Mouse (Mus musculus) cerebellum, postnatal 4 days (tissue): ENCODE measurements at regions not wholly inside any gene's neighbourhood (a gene's known extent, or its start where the extent isn't known, plus 50 kb on each side); places are given as distances from the start of the nearest gene placed in this dataset.
"Not testable (repeated sequence)": the region's sequence is repeated elsewhere in the genome, so short reads cannot be mapped to it uniquely, and the experiment has no call there.

ENCODE experiments used
- DNase-seq, 2 experiments: peaks; one replicate each; pipeline ENCODE4 v3.0.0; 2022; ENCODE audit warnings: low spot score in 2 of 2, mixed read lengths in 1 of 2

DNA sequence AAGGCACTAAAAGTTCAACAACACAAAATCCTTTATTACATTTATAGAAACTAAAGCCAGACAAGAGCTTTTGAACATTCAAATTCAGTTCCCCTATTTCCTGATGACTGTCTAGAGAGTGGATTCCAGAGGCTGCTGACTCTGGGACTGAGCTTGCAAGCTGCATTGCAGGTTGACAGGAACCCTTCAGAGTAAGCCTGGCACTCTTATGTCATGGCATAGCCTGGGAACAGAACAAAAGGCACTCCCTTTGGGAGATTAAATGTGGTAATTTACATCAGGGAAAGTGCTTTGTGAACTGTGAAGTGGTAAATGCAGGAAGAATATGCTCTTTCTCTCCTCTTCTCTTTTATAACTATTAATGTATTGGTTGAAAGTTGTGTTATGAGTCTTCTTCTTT lies 847.3 kb downstream of the Bcl11a start:
- DNase-seq: no peak

DNA sequence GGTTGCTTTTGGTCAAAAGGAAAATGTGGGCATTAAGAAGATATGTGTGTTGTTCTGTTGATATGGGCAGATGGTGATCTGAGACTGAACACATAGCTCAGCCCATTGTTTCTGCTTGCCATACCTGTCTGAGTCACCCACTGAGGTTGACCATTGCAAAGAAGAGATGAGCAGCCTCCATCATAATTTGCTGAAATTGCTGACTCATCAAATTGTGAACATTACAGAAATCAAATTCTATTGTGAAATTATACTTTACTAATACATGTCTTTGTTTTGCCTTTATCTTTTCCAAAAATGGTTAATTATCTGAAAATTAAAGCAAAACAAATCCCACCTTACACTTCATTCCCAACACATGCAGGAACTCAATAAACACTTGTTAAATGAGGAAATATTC lies 865.8 kb downstream of the Bcl11a start:
- DNase-seq: no peak

DNA sequence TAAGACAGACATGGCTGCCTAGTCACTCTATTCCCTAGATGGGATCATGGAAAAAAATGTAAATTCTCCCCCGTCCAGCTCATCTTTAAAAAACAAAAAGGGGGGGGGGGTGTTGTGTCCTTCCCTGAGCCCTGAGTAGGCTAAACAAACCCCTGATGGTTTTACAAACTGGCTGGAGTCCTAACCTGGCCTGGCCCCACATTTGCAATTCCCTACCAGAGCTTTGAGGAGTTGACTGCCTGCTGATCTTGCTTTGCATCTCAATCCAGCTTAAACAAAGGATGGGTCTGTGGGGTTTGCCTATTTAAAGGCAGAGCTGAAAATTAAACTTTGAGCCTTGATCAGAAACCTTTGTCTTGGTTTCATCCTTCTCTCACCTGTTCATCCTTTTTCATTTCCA lies 873.3 kb downstream of the Bcl11a start:
- no peak for DNase-seq

DNA sequence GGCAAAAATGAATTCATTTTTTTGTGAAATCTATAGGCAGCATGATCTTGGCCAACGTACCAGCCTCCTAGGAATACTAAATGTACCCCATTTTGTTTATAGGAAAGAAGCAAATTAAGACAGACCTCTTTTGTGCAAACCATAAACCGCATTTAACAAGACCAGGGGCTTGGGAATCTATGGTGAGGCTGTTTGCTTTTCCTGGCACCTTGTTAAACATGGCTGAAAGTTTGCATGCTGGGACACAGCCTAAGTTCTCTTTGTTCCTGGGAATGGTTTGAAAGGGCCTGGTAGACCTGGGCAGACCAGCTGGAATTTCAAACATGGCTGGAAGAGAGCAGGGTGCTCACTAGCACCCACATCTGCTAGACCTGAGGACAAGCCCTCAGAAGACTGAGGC lies 894.5 kb downstream of the Bcl11a start:
- DNase-seq: no peak

DNA sequence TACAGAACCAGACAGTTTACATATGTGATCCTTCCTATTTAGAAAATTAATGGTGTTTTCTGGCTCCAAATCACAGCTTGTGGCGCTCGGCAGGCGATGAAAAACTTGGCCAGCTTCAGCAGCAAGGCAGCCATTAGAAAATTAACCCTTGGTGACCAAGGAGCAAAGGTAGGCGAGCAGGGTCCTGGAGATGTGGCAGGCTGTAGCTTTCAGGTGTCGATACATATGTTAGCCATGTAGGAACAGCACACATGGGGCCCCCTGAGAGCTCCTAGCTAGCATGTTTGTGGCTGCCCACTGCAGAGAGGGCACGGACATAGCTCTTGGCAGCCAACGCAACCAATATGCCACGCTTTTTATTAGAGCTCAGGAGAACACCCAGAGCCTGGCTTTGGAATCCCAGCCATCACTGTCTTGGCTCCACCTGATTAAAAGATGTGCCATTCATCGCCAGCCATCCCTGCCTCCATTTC lies 902.4 kb downstream of the Bcl11a start:
- DNase-seq: peak; percentile 21 to 52

DNA sequence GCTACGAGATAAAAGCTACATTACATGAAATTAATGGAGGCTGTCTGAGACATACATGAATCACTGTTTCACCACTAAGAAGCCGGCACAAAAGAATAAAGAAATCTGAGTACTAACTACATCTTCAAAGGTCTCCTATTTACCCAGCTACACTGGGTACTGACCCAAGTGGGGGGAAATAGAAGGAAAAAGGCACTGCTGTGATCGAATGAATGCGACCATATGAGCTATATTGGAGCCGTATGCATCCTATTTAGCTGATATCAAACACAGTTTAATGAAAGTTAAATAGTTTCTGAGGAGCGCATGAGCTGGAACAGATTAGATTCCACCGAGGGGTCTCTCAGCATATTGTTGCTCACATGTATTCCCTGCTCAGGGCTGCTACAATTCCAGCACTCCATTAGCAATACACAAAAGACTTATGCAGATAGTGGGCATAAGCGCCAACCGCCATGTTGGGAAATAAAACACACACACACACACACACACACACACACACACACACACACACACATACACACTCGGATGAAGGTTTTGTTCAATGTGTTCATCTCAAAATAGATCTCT lies 905.3 kb downstream of the Bcl11a start:
- DNase-seq: no peak

DNA sequence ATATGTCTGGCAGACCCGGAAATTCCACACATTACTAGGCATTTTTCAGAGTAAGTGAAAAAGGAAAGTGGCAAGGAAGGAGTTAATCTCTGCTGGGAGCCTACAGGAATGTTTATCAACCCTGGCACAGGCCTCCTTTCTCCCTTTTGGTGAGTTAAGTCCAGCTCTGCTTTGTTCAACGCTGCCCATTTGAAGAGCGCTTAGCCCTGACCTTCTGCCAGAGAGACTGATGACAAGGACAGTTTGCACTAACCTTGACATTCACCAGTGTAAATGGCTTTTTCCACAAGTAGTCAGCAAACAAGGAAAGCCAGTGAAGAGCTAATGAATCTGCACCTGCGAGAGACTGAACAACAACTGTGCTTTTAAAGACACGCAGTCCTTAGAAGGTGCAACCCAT lies 927.6 kb downstream of the Bcl11a start:
- DNase-seq: no peak

DNA sequence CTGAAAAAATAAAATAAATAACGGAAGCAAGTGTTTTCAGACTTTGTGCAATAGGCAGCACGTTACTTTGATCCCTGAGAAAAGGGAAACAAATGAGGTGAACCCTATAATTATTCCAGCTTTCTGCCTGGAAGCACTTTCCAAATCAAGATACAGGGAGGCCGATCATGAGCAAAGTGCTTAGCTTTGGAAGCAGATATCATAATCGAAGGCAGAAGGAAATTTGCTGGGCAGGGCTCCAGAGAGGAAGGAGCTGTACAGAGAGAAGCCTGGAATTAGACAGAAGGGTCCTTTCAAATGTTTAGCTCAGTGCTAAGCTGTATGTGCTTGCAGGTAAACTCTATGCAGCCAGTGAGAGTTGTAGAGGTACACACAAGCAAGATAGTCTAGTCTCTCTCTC lies 948.9 kb downstream of the Bcl11a start:
- DNase-seq: no peak

DNA sequence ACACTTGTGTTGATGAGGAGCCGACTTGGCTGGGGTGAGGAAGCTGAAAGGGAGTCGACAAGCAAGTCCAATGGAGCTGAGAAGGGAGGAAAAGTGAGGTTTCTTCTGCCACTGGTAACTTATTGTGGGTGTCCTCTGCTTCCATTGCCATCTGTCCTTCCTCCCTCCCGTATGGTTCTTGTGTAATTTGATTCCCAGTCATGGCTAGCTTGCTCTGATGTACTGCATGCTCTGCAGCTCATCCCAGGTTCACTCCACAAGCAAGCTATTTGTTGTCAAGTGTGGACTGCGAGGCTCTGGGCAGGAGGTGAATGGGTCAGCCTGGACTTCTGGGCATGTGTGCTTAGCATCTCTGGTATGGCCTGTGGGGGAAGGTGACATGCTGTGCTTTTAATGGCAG lies 963.1 kb downstream of the Bcl11a start:
- no peak for DNase-seq

DNA sequence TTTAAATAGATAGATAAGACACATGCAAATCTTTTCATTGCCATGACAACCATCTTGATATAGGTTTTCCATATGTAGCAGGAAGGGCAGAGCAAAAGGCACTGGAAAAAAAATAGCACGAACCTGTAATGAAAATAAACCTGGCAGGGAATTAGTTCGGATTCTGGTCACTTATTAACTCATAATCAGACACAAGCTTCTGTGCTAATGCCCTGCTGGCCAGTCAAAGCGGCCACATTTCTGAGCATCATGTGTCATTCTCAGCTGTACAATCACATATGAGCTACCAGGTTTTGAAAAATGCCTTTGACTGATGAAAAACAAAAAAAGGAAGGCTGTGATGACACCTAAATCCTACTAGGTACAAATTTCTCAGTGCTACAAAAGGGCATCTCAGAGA lies 964.9 kb downstream of the Bcl11a start:
- no peak for DNase-seq

DNA sequence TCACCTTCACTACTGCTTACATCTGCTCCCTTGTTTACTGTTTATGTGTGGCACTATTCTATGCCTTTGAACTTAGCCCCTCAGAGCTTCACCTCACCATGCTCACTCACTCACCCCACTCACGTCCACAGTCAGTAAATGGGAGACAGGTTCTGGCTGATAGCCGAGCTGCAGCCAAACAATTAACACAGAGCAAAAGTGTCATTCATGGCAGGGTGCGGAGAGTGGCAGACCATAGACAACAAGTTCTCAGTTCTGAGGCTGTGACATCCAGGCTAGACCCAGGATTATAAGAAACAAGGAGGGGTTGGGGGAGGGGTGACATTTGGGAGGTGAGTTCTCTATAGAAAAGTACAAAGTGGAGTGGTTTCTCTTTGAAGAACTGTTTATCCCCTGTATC lies 967.5 kb downstream of the Bcl11a start:
- DNase-seq: no peak

DNA sequence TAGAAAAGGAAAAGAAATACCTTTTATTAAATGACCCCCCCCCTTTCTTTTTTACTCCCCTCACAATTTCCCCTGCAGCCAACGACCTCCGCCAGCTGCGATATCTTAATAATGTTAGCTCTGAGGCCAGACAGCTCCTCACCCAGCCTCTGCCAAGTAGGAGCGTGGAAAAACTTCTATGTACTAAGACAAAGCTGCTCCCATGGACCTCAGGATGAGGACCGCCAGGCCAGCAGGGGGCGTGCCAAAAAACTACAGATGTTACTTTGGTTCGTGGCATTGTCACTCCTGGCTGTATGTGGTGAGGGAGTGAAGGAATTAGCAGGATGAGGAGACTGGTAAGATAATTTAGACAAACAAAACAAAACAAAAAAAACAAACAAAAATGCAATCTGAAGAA lies 968.1 kb downstream of the Bcl11a start:
- DNase-seq: no peak

DNA sequence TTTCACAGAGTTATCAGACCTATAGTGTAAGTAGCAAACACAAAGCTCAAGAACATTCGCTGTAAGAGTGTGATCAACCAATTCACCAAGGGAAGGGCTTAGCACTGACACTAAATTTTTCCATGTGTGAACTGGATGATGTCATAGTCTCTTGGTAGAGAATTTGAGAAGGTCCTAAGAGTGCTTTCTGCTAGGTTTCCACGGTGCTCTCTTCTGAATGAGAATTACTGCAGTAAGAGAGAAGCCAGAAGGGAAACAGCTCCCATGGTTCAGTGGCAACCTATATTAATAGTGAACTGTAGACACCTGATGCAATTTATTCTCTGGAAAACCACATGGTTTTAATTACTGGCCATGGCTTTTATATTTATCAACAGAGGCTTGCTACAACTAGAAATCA lies 977.8 kb downstream of the Bcl11a start:
- no peak for DNase-seq

DNA sequence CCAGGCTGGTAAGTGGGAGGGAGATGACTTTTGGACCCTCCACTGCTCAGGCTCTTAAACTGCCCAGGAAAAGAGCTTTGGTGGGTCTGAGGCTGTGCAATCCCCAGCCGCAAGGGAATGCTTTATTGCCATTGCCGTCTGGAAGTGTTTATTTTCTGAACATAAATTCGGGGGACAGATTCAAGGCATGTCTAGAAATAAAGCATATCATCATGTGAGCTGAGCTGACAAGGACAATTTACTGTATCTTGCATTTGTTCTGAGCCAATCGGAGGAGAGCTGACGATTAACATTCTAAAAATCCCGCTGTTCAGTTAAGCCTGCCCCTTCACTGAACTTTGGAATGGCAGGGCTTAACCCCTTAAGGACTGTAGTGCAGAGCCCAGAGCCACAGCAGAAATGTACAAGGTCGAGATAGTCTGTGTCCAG lies 979.3 kb downstream of the Bcl11a start:
- DNase-seq: no peak

DNA sequence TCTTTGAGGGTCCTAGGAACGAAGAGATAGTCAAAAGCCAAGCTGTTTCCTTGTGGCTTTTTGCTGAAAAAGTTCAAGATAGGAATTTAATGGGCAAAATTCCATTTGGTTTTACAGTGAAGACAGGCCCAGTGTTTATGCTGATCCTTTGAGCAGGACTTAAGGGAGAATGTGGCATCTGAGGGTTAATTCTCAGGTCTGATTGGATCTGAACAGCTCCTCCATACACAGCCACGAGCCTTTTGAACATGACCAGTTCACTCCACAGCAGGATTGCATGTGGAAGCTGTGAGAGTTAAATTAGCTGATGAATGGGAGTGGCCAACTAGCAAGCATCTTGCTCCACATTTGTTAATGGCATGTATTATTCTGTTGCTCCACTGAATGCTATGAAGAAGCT lies 979.7 kb downstream of the Bcl11a start:
- DNase-seq: no peak

DNA sequence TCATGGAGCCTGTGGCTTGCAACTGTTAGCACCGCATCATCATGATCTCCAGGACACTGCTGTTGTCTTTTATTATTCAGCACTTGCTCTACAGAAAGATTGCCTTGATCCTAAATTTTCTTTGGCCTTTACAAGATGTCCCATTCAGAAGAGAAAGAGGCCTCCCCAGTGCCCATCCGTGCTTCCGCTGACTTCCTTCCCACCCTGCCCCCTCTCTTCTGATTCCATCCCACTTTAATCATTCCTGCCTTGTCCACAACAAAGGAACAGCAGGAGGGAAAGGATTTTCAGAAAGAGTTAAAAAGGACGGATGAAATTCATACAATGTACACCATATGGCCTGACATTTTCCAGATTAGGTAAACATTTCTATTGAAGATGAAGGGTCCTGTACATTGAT lies 985.2 kb downstream of the Bcl11a start:
- DNase-seq: no peak

DNA sequence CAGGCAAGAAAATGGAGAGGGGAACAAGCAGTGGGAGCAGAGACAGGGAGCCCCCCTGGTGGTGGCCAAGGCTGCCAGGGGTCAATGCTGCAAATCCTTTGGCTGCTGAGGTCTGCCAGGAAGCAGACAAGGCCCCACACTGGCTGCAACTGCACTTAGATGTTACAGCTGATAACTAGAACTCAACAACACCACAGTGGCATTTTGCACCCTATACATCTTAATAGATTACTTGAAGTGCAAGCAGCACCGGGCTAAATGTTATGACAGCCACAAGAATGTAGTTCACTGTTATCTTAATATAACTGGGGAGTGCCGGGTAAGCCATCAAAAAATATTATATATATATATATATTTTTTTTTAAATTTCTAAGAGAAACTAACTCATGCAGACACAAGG lies 986.1 kb downstream of the Bcl11a start:
- DNase-seq: no peak

DNA sequence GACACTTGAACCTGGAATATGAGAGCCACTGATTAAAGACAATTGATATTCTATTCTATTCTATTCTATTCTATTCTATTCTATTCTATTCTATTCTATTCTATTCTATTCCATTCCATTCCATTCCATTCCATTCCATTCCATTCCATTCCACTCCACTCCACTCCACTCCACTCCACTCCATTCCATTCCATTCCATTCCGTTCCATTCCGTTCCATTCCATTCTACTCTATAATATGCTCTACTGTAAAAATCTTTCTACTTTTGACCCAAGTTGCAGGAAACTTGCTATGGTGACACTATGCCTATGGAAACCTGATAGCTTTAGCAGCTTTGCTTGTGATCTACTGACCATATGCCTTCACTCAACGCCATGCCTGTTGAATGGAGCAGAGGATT lies 1022.1 kb downstream of the Bcl11a start:
- DNase-seq: not testable (repeated sequence)

DNA sequence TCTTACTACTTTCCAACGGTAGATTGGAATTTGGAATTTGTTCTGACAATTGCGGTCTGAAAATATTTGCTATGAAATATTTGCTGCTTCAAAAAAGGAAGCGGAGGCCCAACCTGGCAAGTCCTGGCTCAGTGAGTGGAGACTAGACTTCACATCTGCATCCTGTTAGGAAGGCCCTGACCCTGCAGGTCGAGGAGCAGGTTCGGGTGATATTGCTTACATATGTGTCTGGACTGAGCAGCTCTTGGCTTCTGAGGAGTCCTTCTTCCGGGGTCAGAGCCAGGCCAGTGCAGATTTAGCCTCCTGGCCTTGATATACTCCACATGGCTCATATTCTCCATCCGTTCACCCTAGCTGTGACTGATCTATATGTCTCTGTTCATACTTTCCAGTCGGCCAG lies 1026.6 kb downstream of the Bcl11a start:
- no peak for DNase-seq

DNA sequence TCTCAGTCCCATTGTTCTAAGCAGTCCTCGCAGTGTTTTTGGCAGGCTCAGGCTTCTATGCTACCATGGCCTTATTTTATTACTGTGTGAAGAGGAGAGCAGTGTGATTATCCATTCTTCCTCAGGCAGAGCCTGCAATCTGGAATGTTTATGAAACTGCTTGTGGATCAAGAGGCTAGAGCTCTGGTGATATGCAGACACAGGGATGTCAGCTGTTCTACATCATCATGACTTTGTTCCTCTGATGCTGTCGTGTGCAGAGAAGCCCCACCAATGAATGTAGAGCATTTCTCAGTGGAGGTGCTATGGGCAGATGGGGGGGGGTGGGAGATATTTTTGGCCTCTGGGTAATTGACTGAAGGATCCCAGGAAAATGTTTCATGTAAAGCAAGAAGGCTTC lies 1046.6 kb downstream of the Bcl11a start:
- DNase-seq: no peak

DNA sequence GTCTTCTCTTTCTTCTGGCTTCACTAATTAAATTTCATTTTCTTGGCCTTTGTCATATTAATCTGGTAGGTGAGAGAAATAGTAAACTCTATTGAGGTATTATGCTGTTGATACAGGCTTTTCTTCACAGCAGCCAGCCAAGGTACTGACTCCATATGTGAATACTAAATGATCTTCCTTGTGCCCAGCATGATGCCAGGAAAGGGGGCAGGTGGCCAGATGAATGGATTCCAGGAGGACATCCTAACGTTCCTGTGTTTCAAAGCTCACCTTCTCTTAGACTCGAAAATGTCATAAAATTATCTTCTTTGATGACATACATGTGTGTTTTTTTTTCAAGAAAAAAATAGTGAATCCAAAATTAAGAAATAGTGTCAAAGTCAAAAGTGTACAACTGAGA lies 1064.4 kb downstream of the Bcl11a start:
- DNase-seq: no peak

DNA sequence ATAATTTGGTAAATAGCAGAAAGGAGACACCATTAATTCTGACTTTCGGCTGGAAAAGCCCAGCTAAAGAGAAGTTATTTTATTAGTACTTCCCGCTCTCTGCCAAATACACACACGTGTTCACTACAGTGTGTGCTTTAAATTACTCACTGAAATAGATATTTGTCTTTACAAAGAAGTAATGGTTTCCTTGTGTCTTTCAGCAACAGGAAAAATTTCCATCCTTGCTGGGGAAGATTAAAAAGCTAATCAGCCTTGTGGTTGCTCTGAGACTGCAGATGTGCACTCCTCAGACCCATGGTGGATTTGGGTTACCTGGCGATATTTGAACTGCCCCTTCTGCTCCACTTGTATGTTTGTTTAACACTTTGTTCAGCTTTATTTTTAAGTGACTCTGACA lies 1065.0 kb downstream of the Bcl11a start:
- DNase-seq: no peak

DNA sequence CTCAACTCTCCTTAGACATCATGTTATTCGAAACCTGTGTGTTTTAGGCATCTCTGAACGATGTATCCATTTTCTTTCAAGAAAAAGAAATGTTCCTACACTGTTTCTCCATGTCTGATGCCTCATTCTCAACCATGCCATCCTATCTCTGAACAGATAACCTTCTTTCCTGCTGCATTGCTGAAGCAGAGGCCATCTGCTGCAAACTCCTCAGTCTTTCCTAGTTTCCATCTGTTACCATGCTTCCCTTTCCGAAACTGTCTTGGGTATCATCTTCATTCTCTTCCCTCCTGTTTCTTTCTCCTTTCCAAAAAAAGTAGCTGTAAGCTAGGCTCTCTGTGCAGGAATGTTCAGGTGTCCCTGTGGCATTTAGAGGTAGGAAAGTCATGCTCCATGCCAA lies 1063.3 kb downstream of the 5730522E02Rik start:
- DNase-seq: no peak

DNA sequence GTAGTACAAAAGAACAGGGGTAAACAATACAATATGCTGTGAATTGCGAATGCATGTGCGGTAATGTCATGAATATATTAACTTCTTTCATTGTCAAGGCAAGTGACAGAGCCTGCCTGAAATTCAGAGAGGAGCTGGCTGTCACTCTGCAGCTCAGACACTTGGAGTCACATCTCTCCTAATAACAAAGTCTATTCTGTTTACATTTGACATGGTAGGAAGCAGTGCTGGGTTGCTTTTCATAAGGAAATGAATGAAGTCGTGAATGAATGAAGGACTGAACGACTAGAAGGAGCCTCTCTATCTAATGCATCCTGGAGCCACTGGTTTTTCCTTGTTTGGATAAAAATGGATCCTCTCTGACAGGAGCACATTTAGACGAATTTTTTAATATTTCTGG lies 1053.9 kb downstream of the 5730522E02Rik start:
- DNase-seq: no peak
